In the genomic region with DNA sequence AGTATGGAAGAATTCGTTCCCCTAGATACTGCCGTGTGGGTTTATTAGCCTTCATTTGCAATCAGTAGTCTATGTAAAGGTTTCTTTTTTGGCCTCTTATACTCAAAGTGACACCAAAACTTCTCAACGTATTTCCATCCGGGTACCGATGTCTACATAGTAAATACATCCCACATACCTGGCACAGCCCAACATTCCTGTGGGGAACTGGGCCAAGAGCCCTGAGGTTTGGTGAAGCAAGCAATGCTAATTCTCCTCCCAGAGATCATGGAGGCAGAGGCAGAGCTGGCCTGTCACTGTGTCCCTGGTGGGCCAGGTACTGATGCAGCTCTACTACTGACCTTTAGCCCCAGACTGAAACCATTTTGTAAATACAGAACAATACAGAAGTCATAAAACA, we compare ENCODE assay signal across 17 mouse cellular contexts.
DNase-seq lines count a peak whose midpoint lies in the region; ATAC-seq lines count a peak whose summit lies in the region.
"Had no signal": no experiment of that assay in that cellular context is flagged by ENCODE, and none has a peak within 500 bp of the region (broad histone marks: within the 10 kb centered on the region; RNA-seq: fewer than 3 reads in every experiment).

No protein-coding gene starts in this region.

- DNase-seq in hindbrain, embryonic 10.5 days (ENCODE audit: low spot score) = no peak
- peak; percentile 34 for DNase-seq in urinary bladder, postnatal 14 days (ENCODE audit: low spot score)
- DNase-seq in urinary bladder, adult 2 months (ENCODE audit: low spot score) = no peak
- peak; percentile 46 to 50 for DNase-seq in kidney, postnatal 36 days
- DNase-seq in limb, embryonic 10.5 days (ENCODE audit: low spot score) = no peak
- no peak for DNase-seq in T-cell, adult 2 months (ENCODE audit: low spot score)
- DNase-seq: adrenal gland, adult 2 months; gastrocnemius, postnatal 14 days; heart, postnatal 10 days; right cerebral cortex, postnatal 25 days had no signal

- no peaks in the 10 kb centered on the region for H3K9me3 ChIP-seq in hindbrain, embryonic 10.5 days
- no peaks in the 10 kb centered on the region for H3K9me3 ChIP-seq in hindbrain, embryonic 12.5 days (replicated peaks)
- no peaks in the 10 kb centered on the region for H3K9me3 ChIP-seq in limb, embryonic 10.5 days (replicated peaks)
- H3K9me3 ChIP-seq: liver, embryonic 12.5 days; midbrain, embryonic 12.5 days had no signal

- H3K4me3 ChIP-seq in hindbrain, embryonic 10.5 days = no peak overlapping the region
- no peak overlapping the region for H3K4me3 ChIP-seq in hindbrain, embryonic 12.5 days
- no peak overlapping the region for H3K4me3 ChIP-seq in limb, embryonic 10.5 days
- H3K4me3 ChIP-seq: left cerebral cortex, adult 2 months; liver, embryonic 12.5 days; midbrain, embryonic 12.5 days had no signal

- peaks cover 24% of the 10 kb centered on the region for H3K27me3 ChIP-seq in hindbrain, embryonic 10.5 days (ENCODE audit: insufficient read depth, poor library complexity, severe bottlenecking)
- peaks cover 4% of the 10 kb centered on the region for H3K27me3 ChIP-seq in hindbrain, embryonic 12.5 days
- H3K27me3 ChIP-seq in limb, embryonic 10.5 days (ENCODE audit: low read depth, poor library complexity, severe bottlenecking) = no peaks in the 10 kb centered on the region
- H3K27me3 ChIP-seq: liver, embryonic 12.5 days had no signal

- H3K4me2 ChIP-seq in hindbrain, embryonic 12.5 days (replicated peaks) = no peak overlapping the region
- H3K4me2 ChIP-seq: liver, embryonic 12.5 days; midbrain, embryonic 12.5 days had no signal

- H3K4me1 ChIP-seq in hindbrain, embryonic 10.5 days (replicated peaks) = peaks cover 93% of the 10 kb centered on the region
- H3K4me1 ChIP-seq in hindbrain, embryonic 12.5 days = peaks cover 58% of the 10 kb centered on the region
- peaks cover 81% of the 10 kb centered on the region for H3K4me1 ChIP-seq in limb, embryonic 10.5 days

- H3K9ac ChIP-seq in hindbrain, embryonic 12.5 days = no peak overlapping the region
- H3K9ac ChIP-seq: liver, embryonic 12.5 days; midbrain, embryonic 12.5 days had no signal

- ATAC-seq in hindbrain, embryonic 12.5 days (ENCODE audit: low FRiP score) = no peak
- ATAC-seq: hindbrain, embryonic 16.5 days; intestine, postnatal 0 days; liver, embryonic 12.5 days had no signal

- 88% methylated on average over 5 of the region's 5 CpGs for WGBS in hindbrain, embryonic 10.5 days
- WGBS in hindbrain, embryonic 12.5 days = 92% methylated on average over 5 of the region's 5 CpGs
- WGBS in limb, embryonic 10.5 days = 95% methylated on average over 5 of the region's 5 CpGs

- H3K36me3 ChIP-seq in hindbrain, embryonic 10.5 days = no peaks in the 10 kb centered on the region
- no peaks in the 10 kb centered on the region for H3K36me3 ChIP-seq in hindbrain, embryonic 12.5 days
- no peaks in the 10 kb centered on the region for H3K36me3 ChIP-seq in limb, embryonic 10.5 days
- H3K36me3 ChIP-seq: liver, embryonic 12.5 days; midbrain, embryonic 12.5 days had no signal

- peak overlapping the region; percentile 56 for H3K27ac ChIP-seq in hindbrain, embryonic 10.5 days
- H3K27ac ChIP-seq in hindbrain, embryonic 12.5 days = no peak overlapping the region
- H3K27ac ChIP-seq in limb, embryonic 10.5 days = no peak overlapping the region
- H3K27ac ChIP-seq: left cerebral cortex, adult 2 months; liver, embryonic 12.5 days; macrophage had no signal

Comparison
In these comparisons a context has a peak if more than half of its experiments do, and no peak if none do; other contexts are left out.
1. DNase-seq: peak in urinary bladder, postnatal 14 days (single experiment) and kidney, postnatal 36 days (2 of 2); none in hindbrain, embryonic 10.5 days (single experiment), urinary bladder, adult 2 months (single experiment), limb, embryonic 10.5 days (single experiment) and T-cell, adult 2 months (single experiment).